Mouse (Mus musculus) neural tube, embryonic 10.5 days (tissue): ENCODE measurements at regions not wholly inside any gene's neighbourhood (a gene's known extent, or its start where the extent isn't known, plus 50 kb on each side); places are given as distances from the start of the nearest gene placed in this dataset.
A peak's percentile ranks its signal among the peaks of the same experiment; 100 is the strongest.

Experiments
- DNase-seq: peaks from one replicate; pipeline ENCODE4 v3.0.0-alpha.2; 2017; ENCODE audit warnings: low spot score; ENCODE audit errors: extremely low spot score

DNA sequence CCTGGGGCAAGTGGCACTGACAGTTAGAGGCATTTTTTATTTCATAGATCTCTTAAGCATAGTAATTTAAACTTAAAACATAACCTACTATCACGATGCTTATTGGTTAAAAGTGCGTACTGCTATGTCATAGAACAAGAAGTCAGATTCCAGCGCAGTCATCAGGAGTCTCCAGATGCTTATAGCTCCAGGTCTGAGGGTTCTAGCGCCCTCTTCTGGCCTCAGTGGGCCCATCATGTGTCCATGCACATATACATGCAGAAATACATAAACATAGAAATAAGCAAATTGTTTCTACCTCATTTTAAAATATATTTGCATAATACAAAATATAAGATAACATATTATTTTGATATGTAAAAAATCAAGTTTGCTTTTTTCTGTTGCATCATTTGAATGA, 1002.8 kb upstream of the Adgrl2 start:
- DNase-seq = no peak

DNA sequence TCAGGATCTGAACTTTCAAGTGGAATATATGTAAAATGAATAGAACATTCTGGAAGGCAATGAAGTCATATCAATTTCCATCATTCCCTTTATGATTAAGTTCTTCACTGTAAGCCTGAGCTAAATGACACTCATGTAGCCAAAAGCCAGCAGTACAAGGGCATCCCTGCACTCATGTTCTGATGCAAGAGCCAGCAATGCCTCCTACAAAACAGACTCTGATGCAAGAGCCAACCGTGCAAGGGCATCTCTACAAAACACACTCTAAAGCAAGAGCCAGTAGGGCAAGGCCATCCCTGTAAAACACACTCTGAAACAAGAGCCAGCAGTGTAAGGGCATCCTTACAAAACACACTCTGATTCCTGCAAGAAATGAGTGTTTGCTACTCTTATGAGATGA, 997.4 kb upstream of the Adgrl2 start:
- no peak for DNase-seq

DNA sequence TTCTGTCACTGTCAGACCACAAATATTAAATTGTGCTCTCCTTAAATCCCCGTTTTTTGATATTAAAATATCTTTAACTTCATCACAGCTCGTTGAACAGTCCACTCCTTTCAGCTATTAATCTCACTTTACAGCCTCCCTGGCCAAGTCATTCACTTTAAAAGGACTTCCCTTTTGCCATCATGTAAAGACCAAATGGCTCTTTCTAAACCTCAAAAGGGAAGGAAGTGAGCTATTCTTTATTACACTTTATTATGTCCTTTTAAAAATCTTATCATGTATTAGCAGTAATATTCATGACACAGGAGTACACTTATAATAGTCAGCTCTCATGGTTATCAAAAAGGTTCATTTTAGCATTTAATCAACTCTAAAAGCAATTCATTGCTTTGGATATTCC, 966.6 kb upstream of the Adgrl2 start:
- DNase-seq = no peak

DNA sequence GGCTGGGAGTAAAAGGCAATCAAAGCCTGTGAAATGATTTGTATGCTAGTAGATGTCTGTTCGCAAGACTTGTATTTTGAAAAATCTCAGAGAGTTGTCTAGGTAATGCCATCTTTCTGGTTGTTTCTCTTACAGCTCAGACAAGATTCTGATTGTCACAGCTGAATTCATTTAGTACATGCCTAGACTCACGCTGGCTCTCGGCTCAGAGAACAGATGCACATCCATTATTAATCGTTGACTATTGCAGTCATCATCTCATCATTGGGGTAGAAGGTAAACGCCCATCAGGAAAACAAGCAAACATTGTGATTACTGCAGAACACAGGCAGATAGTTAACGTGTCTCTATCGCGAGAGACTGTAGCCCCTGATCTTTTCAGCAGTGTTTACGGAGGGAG, 945.8 kb upstream of the Adgrl2 start:
- DNase-seq = no peak

DNA sequence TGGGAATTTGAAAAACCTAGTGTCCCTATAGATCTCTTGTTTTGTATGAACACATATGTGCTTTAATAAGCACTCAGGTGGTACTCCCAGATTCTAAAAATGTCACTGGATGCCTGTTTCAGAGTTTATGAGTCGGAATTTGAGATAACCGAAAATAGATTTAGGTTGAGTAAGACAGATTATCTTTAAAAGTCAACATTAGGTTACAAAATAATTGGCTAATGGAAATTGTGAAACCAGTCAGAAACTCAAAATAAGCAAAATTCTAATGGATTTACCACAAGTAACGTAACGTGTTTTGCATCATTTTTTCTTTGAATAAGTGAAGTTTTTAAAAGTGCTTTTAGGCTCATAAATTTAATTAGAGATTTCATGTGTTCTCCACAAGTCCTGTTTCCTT, 944.5 kb upstream of the Adgrl2 start:
- DNase-seq = no peak

DNA sequence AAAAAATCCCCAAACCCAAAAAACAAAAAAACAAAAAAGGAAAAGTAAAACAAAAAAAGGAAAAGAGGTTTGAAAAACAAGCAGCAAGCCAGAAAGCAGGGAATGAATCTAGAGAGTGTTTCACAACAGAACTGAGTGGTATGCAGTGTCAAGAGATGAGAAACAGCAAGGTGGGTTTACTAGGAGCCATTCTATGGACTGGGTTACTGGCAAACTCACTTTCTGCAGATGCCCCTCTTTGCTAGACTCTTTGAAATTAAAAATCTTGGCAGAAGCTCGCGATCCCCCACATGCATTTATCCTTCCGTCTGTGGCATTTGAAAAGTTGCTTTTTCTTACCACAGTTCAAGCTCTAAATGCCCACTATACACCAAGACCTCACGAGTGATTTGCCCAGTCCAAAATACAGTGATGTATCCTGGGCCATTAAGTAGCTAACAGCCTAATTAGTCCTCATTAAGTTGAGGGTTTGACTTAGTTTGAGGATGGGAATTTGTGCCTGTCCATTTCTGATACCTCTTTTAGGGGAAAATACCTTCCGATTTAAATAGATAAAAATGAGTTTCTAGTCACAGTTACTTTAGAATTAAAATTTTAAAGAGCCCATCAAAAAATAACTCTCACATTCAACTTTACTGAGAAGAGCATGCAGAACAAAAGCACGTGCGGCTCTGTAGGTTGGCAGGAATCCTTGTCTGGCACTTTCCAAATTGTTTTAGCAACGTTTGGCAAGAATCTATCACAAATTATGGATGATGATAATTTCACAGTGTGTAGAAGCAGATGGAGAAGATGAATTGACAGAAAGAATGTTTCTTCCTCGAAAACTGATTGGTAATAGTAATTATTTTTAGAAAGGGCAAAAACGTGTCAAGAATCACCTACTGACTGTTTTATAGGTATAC, 938.4 kb upstream of the Adgrl2 start:
- no peak for DNase-seq

DNA sequence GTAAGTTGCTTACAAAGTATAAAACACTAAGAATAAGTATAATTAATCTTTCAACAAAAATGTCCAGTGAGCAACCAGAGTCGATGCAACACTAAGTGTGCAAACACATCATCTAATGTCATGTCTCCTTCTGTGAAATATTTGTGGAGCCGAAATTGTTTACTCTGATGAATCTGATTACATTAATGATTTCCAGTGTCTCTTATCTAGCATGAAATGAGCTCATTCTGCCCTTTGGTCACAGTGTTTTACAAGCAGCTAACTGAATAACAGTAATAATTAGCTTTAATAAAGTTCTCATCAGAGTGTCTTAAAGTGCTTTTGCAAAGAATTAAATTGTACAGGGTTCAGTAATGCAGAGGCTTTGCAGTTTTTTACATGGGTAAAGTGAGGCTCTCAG, 929.9 kb upstream of the Adgrl2 start:
- DNase-seq = no peak

DNA sequence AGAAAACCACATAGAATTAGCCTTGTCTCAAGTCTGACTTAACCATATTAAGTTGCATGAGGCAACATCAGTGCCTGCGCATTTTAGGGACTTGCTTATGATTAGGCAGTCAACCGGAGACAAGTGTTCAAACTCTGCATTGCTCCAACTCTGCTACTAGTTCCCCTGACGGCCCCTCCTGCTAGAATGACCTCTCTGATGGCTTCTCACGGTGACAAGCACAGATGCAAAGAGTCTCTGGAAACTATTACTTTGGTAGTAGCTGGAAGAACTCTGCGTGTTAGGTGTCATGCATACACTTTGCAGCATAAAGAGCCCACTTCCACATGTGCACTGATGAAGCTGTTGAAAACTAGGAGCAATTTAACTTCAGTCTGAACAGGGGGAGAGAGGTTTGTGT, 927.8 kb upstream of the Adgrl2 start:
- no peak for DNase-seq

DNA sequence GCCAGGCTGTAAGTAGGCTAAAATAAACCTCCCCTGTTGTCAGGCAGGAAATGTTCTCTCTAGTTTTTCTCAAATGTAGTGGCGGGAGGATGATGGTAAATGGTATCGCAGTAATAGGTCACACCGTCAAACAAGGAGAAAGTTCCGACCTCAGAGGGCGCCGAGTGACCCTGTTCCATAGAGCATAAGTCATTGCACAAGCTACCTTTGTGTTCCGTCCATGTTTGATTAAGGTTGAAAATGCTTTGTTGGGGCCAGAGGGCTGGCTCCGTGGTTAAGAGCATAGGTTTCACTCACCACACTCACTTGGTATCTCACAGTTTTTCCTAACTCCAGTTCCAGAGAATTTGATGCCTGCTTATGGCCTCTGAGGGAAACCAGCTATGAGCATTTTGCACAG, 920.4 kb upstream of the Adgrl2 start:
- DNase-seq = no peak

DNA sequence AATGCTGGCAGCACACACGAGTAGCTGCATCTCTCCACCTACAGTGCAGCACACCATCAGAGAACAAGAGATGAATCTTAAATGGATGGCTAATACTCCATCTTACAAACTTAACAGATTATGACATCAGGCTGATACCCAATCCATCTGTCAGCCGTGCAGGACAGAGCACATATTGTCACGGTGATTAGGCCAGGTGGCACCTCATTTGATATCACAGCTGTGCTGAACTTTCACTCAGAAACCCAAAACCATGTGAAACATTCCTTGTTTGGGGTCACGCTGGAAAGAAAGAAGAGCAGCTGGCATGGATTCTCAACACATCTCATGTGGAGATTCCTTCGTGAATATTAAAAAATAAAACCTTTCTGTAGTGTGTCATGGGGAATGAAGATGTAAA, 911.4 kb upstream of the Adgrl2 start:
- peak; percentile 25 for DNase-seq

DNA sequence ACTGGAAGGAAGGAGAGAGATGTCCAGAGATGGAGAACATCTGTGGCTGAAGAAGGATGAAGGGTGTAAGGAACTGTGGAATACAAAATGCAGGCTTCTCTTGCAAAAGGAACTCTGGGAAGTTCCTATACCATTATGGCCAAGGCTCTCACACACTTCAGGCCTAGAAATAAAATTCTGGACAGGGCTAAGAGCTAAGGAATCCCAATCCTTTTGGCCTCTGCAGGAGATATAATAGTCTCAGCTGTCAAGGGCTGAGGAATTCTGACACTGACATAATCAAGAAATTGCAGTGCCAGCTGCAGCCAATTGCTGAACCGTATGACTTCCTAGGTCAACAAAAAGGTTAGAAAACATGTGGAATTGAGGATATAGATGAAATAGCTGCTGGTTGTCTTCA, 886.2 kb upstream of the Adgrl2 start:
- no peak for DNase-seq

DNA sequence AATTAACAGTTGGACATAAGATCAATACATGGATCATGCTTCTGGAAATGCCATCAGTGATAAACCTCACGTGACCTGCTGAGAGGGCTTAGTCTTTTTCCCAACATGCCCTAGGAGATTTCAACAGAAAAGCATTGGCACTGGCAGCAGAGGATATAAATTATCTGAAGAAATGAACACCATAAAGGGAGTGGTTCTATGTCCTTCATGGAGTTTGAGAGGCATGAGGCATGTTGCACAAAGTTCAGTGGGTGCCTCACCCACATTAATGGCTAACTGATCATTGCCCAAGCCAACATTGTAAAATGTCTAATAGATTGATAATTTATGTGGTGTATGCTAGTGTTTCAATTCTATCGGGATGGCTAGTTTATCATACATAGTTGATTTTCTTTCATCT, 875.6 kb upstream of the Adgrl2 start:
- DNase-seq = no peak

DNA sequence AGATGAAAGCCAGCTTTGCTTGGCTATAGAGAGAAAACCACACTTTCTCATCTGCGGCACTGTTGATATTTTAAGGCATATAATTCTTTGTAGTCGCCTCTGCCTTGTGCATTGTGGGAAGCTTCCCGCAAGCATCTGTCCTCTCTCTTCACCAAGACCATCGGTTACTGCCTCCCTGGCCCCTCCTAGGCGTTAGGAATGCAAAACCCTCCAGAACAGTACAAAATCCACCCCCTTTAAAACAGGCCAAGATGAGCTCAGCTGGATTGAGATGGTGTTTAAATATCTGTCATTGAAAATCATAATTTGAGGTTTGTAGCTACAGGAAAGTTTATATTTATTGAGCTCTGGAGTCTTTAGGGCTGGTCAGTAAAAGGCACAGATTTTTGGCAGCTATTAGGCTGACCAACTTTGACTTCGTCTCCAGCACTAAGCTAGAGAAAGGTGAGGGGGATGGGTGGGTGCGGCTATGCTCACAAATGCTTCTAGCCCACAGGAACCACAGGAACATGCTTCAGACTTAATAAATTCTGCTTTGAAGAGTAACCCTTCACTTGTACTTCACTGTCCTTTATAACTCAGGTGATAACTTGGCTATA, 856.7 kb upstream of the Adgrl2 start:
- DNase-seq = no peak

DNA sequence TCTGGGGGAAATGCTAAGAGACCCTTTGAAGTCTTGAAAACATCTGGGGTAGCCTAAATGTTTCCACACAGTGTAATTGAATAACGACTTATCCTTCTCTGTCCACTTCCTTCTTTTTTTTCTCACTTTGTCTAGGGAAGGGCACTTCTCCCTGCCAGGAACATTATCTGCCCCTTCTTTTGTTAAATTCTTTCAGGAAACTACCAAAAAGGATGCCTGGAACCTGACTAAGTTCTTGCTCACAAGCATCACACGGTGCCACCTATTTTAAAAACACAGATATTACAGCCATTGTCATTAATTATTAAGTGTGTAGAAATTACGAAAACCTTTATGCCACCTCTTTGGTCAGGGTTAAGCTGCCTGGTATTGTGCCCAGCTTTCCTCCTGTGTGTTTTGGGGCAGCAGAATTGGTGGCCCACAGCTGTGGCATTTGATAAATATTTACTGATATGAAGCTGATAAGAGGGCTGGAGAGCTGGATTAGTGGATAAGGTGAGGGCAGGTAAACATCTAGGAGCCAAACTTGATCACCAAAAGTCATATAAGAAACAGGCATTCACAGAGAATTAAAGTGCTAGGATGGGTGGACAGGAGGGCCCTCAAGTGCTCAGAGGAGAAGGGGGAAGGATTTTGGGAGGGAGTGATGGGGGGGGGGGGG, 855.6 kb upstream of the Adgrl2 start:
- no peak for DNase-seq

DNA sequence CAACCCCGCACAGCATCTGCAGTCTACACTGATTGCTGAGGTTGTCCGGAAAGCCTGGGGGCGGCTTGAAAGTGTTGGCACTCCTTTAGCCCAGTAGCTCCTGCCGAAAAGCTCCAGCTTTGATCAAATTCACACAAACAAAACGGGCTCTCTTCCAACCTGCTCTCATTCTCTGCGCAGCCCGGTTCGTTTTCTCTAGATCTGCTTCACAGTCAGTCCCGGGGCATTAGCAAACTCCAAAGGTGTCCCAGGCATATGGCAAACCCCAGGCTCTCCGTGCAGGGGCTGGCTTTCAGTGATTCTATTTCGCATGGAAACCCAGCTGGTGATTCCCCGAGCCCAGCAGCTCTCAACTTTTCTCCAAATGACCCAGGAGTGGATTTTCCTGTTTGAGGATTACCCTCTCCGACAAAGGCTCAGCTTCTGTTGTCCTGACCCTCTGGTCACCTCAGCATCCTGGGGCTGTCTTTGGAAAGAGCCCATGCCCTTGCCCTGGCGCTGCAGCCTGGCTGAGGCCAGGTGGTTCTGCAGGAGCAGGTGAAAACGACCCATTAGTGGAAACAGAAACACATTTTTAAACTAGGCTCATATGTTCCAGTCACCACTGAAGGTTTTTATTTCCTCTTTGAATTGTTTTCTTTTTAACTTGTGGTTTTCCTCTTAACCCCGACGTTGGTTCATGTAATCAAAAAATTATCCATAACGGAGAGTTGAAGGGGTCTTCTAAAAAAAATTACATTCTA, 854.9 kb upstream of the Adgrl2 start:
- peak; percentile 40 for DNase-seq

DNA sequence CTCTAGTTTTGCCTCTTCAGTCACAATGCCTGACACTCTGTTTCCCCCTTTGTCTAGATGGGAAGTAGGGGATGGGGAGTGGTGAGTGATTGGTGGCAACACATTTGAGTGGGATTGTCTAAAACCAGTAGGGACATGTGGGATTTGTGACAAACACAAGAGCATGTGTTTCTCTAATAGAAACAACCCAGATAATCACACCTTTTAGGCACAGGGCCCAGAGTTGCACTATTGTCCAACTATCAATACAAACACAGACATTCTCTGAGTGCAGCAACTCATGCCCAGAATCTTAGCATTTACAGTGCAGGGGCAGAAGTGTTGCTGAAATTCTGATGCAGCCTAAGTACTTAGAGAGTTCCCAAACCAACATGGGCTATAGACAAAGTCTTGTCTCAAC, 847.6 kb upstream of the Adgrl2 start:
- no peak for DNase-seq

DNA sequence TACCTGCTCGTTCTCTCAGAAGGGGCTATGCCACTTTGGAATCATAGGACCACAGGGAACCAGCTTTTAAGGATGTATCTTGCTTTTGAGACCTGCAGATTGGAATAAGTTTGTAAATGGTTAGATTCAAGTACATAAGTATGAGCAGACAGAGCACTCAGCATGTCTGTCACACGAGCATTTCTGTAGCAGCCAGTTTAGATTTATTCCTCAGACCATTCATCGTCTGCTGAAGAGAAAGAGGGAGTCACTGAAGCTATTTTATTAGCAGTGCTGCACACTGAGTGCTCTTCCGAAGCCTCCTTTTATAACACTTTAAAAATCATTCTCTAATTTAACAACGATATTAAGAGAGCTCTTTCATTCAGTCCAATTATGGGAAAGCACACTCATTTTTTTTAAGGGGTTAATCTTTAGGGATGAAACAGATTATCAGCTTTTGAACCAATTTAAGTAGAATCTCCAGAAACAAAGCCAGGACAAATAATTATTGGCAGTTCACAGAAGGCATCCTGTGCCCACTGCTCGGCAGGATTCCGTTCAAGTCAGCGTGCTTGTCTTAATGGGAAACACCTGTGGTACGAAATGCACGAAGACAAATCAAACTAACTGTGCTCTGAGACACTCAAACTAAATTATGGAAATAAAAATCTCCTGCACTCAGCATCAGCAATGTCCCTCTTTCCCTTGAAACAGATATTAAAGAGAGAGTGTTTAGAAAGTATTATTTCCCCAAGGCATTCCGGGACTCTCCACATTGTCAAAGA, 846.3 kb upstream of the Adgrl2 start:
- DNase-seq = no peak

DNA sequence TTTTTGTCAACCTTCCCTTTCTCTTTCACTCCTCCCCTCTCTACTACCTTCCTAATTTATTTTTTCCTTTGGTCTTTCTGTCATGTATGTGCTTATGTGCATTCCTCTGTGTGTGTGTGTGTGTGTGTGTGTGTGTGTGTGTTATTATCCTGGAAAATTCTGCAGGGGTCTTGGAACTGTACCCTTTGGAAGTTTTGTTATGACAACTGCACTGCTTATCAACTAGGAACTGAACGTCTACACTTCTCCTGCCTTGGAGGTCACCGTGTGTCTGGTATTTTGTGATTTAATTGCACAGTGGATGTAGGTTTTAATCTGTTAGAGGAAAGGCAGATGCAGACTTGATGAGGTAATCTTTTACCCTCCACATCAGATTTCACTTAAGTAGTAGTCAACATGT, 836.8 kb upstream of the Adgrl2 start:
- DNase-seq = no peak

DNA sequence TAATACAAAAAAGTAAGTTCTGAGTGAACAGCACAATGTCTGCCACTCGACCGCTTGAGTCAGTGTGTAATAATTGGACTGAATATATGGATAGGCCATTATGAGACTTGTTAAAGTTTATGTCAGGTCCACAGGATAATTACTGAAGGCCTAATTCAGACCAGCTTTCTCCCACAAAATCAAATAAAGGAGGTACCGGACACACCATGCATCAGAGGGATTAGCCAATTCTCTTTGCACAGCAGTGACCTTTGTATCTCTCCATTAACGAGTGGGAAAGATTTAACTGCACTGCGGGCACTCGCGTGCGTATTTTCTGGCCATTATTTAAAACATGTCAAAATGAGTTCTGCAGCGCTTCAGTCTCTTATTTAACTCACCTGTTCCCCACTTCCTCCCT, 836.4 kb upstream of the Adgrl2 start:
- no peak for DNase-seq

DNA sequence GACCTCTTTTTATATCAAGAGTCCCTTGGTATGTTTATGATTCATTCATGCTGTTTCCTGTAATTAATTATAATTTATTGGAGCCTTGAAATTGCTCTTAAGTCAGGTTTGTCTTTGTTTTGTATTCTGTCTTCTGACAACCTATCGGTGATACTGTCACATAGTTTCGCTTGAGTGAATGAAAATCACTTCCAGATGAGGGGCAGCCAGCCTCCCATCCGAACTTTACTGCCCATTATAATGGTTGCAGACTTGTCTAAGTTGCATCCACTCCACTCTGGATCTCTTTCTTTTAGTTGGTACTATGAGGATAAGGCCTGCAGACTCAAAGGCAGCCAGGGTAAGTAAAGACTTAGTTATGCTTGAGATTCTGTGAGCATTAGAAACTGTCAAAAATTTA, 830.3 kb upstream of the Adgrl2 start:
- no peak for DNase-seq

DNA sequence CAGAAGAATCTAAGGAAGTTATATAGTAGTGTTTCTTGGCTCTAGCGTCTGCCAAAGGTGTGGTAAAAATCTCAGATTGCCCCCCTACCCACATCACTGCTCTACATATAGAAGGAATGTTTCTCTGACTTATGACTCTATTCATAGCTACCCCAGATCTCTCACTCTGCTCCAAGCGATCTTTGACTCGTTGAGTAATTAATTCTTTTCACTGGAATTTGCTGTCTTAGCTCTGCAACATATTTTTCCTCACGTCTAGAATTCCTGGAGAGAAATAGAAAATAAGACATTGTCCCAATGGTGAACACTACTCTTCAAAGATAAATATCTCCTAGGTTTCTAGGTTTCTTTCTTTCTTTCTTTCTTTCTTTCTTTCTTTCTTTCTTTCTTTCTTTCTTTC, 829.5 kb upstream of the Adgrl2 start:
- DNase-seq = no peak
